Mouse (Mus musculus) MEL (cell line): Measurements from ENCODE around the gene Atp13a3.
"Not testable (repeated sequence)": the region's sequence is repeated elsewhere in the genome, so short reads cannot be mapped to it uniquely, and the experiment has no call there.

Experiments
- CTCF ChIP-seq, 3 experiments: IDR thresholded peaks in 2 of 3; conservative IDR thresholded peaks in 1 of 3; 2 replicates each; pipeline ENCODE4 v1.5.1; 2011 to 2012; ENCODE audit warnings: low read length in 3 of 3, low read depth in 2 of 3, mild to moderate bottlenecking in 2 of 3, improper control_type of control experiment in 1 of 3, inconsistent platforms in 1 of 3, mixed read lengths in 1 of 3, moderate library complexity in 1 of 3; ENCODE audit not compliant: control insufficient read depth in 1 of 3, insufficient read depth in 1 of 3, poor library complexity in 1 of 3, severe bottlenecking in 1 of 3
- GATA1 ChIP-seq: IDR thresholded peaks from 2 replicates; pipeline ENCODE4 v1.6.1; 2011; ENCODE audit warnings: low read depth, low read length, improper control_type of control experiment
- MAFK ChIP-seq: IDR thresholded peaks from 2 replicates; pipeline ENCODE4 v1.6.1; 2011; ENCODE audit warnings: low read depth, mild to moderate bottlenecking, low read length, improper control_type of control experiment, borderline replicate concordance
- NELFE ChIP-seq: IDR thresholded peaks from 2 replicates; pipeline ENCODE4 v1.6.1; 2011; ENCODE audit warnings: low read depth, low read length, improper control_type of control experiment
- POLR2A ChIP-seq, 2 experiments: IDR thresholded peaks; 2 replicates each; pipeline ENCODE4 v1.6.1; 2011 to 2012; ENCODE audit warnings: low read length in 2 of 2, mild to moderate bottlenecking in 2 of 2, control low read depth in 1 of 2, improper control_type of control experiment in 1 of 2, low read depth in 1 of 2, moderate library complexity in 1 of 2; ENCODE audit not compliant: control insufficient read depth in 1 of 2, insufficient read depth in 1 of 2, poor library complexity in 1 of 2
- TBP ChIP-seq: IDR thresholded peaks from 2 replicates; pipeline ENCODE4 v1.8.0; 2011; ENCODE audit warnings: low read depth, low read length, improper control_type of control experiment
- USF1 ChIP-seq: IDR thresholded peaks from 2 replicates; pipeline ENCODE4 v1.6.1; 2014; ENCODE audit warnings: low read depth, mild to moderate bottlenecking, inconsistent platforms, low read length, improper control_type of control experiment, moderate library complexity

GRCm38 (mm10) chr16:30353489-30353888, 52.3 kb downstream of the Atp13a3 start:
- not testable (repeated sequence) for TF ChIP-seq MAFK; CTCF (IDR thresholded peaks at IDR 0.05 in 2 of 3, conservative IDR thresholded peaks at IDR 0.05 in 1 of 3; ENCODE audit: control insufficient read depth in 1 of 3, insufficient read depth in 1 of 3, low read depth in 2 of 3, low read length in 3 of 3, poor library complexity in 1 of 3, severe bottlenecking in 1 of 3); USF1; GATA1; NELFE
- peak; percentile 79 for TF ChIP-seq TBP
- peak in 1 of 2 experiments; percentile 44; a peak in 1 of 4 replicates for TF ChIP-seq POLR2A (IDR thresholded peaks at IDR 0.05; ENCODE audit: control insufficient read depth in 1 of 2, insufficient read depth in 1 of 2, low read depth in 1 of 2, low read length in 2 of 2, poor library complexity in 1 of 2)
